Mouse (Mus musculus): ENCODE measurements at regions not wholly inside any gene's neighbourhood (a gene's known extent, or its start where the extent isn't known, plus 50 kb on each side); places are given as distances from the start of the nearest gene placed in this dataset.

- POLR2A ChIA-PET, result no interaction called here
- CTCF ChIA-PET, result no interaction called here
Measured at GRCm38 (mm10) chr12:95937705-95938104, 245.7 kb downstream of the Flrt2 start.

GRCm38 (mm10) chr12:95940465-95941012, 248.5 kb downstream of the Flrt2 start:
- ChIA-PET POLR2A (no interaction called here), CTCF (no interaction called here)

DNA sequence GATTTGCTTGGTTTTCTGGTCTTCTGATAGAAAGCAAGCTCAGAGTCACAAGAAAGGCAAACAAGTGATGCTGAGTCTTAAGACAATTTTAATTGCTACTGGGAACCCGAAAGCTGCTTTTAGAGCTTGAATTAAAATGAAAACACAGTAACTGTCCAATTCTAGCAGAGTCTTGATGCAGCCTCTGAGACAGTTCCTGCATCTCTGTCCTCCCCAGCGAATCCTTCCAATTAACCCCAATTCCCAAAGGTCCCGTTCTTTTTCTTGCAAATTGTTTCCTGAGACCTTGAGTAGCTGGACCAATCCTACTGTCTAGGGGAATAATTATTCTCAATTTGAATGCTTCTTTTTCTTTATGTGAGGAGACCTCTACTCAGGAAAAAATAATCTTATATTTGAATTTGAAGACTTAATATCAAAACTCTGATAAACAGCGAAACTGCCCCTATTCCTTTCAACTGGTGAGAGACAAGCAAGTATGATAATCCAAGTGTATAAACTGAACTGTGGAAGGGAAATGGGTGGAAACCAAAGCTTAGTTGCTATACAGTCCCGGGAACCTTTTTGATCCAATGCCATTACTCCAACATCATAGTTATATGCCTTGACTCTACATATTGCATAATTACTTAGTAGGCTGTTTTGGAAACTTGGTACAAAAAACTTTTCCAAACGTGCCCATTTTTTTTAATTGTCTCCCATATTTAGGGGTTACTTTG, 267.9 kb downstream of the Flrt2 start:
- ChIA-PET POLR2A (no interaction called here), CTCF (interaction anchor here in 1 of 4 experiments (0.6 kb wide), 1 partner anchor 111 kb away, joined by 5 read pairs; no protein-coding TSS in a partner anchor)

DNA sequence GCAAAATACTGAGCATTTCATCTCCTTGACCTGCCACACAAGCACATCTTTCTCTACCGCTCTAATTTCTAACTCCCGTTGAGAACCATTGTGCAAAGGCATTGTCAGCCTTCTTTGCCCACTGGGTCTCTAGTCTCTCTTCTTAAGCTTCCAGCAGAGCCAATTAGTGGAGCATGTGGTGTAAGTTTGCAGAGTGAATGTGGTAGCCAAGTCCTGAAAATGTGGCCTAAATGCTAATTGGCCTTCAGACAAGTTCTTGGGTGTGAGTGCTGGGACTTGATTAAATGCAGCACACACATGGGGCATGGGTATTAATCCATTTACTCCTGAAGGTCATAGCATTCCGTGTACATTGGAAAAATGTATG, 268.5 kb downstream of the Flrt2 start:
- ChIA-PET POLR2A (no interaction called here), CTCF (no interaction called here)

- ChIA-PET POLR2A (no interaction called here), CTCF (interaction anchor here in 1 of 4 experiments (0.6 kb wide), 1 partner anchor 572 kb away, joined by 3 read pairs; no protein-coding TSS in a partner anchor)
Measured at GRCm38 (mm10) chr12:95962817-95963216, 270.8 kb downstream of the Flrt2 start.

DNA sequence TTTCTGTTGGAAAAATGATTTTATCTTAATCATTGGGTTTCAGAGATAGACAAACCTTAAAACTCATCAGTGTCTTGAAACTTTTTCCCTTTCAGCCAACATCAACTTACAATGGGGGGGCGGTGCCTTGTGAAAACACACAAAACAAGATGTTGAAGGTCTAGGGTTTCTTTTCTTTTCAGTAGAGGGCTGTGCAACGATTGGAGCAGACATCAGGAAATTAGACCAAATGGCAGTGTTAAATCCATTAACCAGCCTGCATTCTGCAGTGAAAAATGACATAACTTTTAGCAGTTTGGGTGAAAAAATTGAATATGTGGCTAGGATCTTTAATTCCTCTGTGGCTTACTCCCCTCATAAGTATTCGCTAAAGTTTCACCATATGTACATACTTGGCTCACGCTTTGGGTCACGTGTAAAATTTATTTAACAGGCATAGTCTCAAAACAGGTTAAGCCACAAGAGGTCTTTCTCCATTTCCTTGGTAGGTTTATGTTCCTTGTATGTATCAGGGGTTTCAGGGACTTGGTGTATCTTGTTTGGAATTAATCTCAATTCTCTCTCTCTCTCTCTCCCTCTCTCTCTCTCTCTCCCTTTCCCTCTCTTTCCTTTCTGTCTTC, 296.8 kb downstream of the Flrt2 start:
- ChIA-PET CTCF (no interaction called here), POLR2A (no interaction called here)

DNA sequence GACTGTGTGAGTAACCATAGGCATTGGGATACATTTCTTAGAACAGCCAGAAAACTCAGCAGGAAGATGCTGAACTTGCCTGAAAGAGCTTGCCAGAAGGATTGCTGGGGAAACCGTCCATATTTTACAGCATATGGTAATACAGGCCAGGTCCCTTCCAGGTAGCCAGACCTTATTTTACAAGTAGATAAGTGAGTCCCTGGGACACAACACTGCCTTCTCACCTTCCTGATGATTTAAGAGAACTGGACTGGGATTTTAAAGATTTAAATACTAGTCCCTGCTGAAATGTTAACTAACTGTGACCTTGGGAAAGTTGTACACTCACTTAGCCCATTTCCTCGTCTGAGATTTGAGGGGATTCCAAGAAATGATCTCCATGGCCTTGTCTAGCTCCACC, 302.9 kb downstream of the Flrt2 start:
- CTCF ChIA-PET, result no interaction called here
- POLR2A ChIA-PET, result no interaction called here

GRCm38 (mm10) chr12:96030180-96030579, 338.2 kb downstream of the Flrt2 start:
- CTCF ChIA-PET, result no interaction called here
- POLR2A ChIA-PET, result no interaction called here

GRCm38 (mm10) chr12:96075365-96075764, 383.3 kb downstream of the Flrt2 start:
- POLR2A ChIA-PET, result no interaction called here
- CTCF ChIA-PET, result no interaction called here

DNA sequence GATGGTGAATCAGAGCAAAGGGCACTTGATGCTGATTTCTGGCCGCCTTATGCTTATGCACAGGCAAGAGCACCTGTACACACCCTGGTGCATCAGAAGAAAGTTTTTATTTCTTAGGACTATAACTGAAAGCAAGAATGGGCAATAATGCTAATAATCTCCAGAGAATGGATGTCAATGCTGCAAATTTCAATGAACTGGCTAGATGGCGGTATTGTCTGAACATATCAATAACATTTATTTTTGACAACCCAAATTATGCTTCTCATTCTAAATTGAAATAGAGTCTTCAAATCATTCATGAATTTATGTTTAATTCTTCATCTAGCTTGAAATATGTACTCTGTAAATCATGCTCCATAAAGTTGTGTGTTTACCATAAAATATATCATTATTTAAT, 399.0 kb downstream of the Flrt2 start:
- POLR2A ChIA-PET, result no interaction called here
- CTCF ChIA-PET, result no interaction called here

- ChIA-PET CTCF (no interaction called here), POLR2A (no interaction called here)
Measured at GRCm38 (mm10) chr12:96106254-96106653, 414.2 kb downstream of the Flrt2 start.

DNA sequence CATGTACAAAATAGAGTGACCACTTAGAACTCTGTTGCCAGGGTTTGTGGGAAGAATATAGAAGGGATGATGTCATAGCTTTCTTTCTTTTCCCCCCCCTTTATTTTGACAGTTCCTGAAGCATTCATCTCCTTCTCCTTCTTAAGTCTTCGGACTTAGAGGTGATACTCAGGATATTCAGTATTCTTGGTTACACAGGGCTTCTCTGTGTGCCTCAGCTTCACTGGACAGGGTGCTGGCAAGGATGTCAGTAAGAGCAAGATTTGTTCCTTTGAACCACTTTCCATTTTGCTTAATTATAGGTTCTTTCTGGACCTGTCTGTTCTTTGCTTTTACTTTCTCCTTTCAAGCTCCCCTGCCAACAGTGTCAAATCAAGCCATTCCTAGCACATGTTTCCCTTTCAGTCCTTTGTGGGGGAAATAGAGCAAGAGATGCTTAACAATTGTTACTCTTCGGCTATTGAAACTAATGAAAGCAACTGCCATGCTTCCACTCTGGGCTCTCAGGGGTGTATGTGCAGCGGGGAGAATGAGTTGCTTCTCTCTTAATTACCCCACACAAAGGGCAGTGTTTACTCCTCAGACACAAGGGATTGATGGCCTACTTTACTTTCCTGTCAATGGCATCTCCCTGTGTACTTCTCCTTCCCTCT, 422.8 kb downstream of the Flrt2 start:
- ChIA-PET CTCF (interaction anchor here in 1 of 4 experiments (0.6 kb wide), 1 partner anchor 73 kb away, joined by 3 read pairs; no protein-coding TSS in a partner anchor), POLR2A (no interaction called here)

- POLR2A ChIA-PET, result no interaction called here
- CTCF ChIA-PET, result no interaction called here
Measured at GRCm38 (mm10) chr12:96117553-96117952, 425.5 kb downstream of the Flrt2 start.

GRCm38 (mm10) chr12:96124156-96124931, 432.3 kb downstream of the Flrt2 start:
- CTCF ChIA-PET, result interaction anchor here in 1 of 4 experiments (0.6 kb wide), 1 partner anchor 8 kb away, joined by 3 read pairs; no protein-coding TSS in a partner anchor

DNA sequence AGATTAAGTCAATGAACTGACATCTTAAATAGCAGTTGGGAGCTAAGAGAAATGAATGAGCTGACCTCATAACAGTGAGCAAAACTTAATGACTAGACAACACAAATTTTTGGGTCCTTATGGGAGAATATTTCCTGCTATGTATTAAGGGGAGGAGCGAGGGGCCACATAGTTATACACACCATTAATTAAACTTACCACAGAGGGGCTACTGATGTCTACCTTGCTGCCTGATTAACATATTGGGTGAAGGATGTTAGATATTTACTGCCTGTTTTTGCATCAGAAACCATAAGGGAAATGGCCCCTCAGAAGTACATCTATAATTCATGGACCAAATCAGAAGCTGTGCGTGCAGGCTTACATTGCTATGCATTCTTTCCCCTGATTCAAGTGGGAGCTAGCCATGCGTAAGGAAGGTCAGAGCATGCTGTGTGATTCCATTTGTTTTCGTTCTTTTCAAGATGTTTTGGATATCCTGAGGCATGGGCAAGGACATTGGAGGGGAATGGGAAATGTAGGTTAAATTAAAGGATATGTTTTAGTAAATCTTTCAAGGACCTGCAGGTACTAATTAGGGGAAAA, 437.9 kb downstream of the Flrt2 start:
- ChIA-PET POLR2A (no interaction called here), CTCF (no interaction called here)

More at GRCm38 (mm10) chr12:96124156-96124931, 432.3 kb downstream of the Flrt2 start:
- POLR2A ChIA-PET, result no interaction called here

DNA sequence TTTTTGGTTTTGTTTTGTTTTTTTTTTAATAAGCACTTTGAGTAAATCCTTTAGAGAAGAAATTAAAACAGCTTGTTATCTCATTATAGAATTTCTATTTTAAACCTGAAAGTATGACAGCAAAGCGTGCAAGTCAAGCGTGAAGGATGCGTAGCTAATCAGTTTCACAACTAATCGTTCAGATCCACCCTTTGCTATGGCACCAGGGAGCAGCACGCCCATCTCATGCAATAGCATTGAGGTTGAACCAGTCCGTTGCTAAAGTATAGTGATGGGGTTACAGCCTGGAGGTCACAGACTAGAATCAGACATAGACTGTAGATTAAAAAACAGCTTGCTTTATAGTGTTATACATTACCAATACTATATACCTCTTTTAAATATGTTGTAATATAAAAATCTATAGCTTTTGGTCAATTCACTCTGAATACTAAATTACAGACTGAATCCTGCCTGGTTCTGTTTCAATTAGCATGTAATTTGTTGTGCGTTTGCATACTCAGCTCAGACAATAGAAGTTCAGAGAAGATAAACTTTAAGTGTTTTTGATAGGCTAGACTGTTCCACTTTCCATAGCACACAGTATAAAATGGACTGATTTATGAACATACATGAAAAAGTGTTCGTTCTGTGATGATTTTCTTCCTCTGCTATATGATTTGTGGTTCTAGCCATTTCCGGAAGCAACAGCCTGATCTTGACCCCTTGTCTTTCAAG, 438.9 kb downstream of the Flrt2 start:
- CTCF ChIA-PET, result no interaction called here
- POLR2A ChIA-PET, result no interaction called here

DNA sequence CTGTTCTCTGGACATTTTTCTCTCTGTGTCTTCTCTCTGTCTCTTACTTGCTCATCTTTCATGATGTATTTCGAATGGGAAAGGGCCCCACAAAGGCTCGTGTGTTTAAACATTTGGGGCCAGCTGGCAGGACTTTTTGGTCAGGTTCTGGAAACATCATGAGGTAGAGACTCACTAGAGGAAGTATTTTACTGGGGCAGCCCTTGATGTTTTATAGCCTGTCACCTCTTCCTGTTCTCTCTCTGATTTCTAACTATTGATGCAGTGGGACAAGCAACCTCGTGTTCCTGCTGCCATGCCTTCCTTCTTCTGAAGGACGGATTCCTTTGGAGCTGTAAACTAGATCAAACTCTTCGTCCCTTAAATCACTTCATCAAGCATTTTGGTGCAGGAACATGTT, 442.1 kb downstream of the Flrt2 start:
- ChIA-PET POLR2A (no interaction called here), CTCF (no interaction called here)

GRCm38 (mm10) chr12:96141748-96142147, 449.7 kb downstream of the Flrt2 start:
- POLR2A ChIA-PET, result no interaction called here
- CTCF ChIA-PET, result interaction anchor here in 1 of 4 experiments (0.7 kb wide), 1 partner anchor 188 kb away, joined by 4 read pairs; no protein-coding TSS in a partner anchor

GRCm38 (mm10) chr12:96154095-96154494, 462.1 kb downstream of the Flrt2 start:
- ChIA-PET POLR2A (no interaction called here), CTCF (no interaction called here)
